Mouse (Mus musculus) kidney, adult 2 months (tissue): ENCODE data around the gene Olfr279.

Experiments used
- CTCF ChIP-seq: fragments of 200-500 bp; conservative IDR thresholded peaks from 2 replicates; pipeline ENCODE4 v1.5.1; 2011; ENCODE audit warnings: low read depth, mild to moderate bottlenecking, control low read depth, low read length, moderate library complexity, mixed read lengths; ENCODE audit not compliant: insufficient read depth, insufficient read length
- POLR2A ChIP-seq: fragments of 200-500 bp; IDR thresholded peaks from one replicate; pipeline ENCODE4 v1.6.1; 2011; ENCODE audit warnings: low read depth, low read length, control low read depth

DNA sequence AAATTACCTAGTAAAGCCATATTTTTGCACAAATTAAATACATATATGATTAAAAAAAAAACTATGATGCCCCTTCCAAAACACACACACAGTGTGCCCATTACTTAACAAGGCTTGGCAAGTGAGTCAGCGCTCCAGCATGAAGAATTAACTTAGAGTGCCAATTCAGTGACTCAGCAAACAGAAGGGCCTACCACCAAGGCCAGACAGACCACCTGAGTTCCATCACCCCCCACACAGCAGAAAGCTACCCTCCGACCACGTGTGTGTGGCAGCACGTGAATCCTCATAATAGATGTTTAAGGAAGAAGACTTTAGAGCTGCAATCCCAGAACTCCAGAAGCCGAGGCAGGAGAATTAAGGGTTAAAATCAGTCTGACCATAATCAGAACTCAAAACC, 40.1 kb downstream of the Olfr279 start:
- TF ChIP-seq CTCF, result no peak
- TF ChIP-seq POLR2A, result no peak
